Mouse (Mus musculus) left cerebral cortex, adult 2 months (tissue): ENCODE data around the gene Fam208b. TPM values are rescaled to one million over a fixed set of nuclear protein-coding genes. Genes with fewer than 3 reads are reported as not detected.

Experiments used
- DNase-seq, 2 experiments: peaks; one replicate each; pipeline ENCODE4 v3.0.0; 2021 to 2022; ENCODE audit warnings: low spot score in 2 of 2, mixed read lengths in 1 of 2; ENCODE audit errors: extremely low spot score in 1 of 2
- H3K27ac ChIP-seq: fragments of 200-600 bp; 2 replicates; pipeline ENCODE4 v1.8.1; 2022
- H3K4me3 ChIP-seq: fragments of 200-600 bp; 2 replicates; pipeline ENCODE4 v1.8.1; 2022
- CTCF ChIP-seq: fragments of 200-600 bp; IDR thresholded peaks from 2 replicates; pipeline ENCODE4 v1.8.1; 2022; ENCODE audit warnings: antibody characterized with exemption, mild to moderate bottlenecking, moderate library complexity
- intact Hi-C: fragments of 180-260 bp; cut with DNase I; formaldehyde crosslinking; loops from one replicate; pipeline ENCODE4 v1.15.1; 2025
- total RNA-seq, 2 experiments: library from RNA; stranded (reverse); gene quantifications; 2 replicates each; pipeline ENCODE4 v1.2.3; 2021

Fam208b gene
- total RNA-seq, 2 experiments from 2014 or later = 28.5 to 28.7 TPM

- intact Hi-C loops = no loop called here
- no peak overlapping the region for H3K27ac ChIP-seq
- H3K4me3 ChIP-seq = no peak overlapping the region
- TF ChIP-seq CTCF = no peak
- DNase-seq = no peak
Measured at GRCm38 (mm10) chr13:3547856-3548255, 63.1 kb downstream of the Fam208b start.

DNA sequence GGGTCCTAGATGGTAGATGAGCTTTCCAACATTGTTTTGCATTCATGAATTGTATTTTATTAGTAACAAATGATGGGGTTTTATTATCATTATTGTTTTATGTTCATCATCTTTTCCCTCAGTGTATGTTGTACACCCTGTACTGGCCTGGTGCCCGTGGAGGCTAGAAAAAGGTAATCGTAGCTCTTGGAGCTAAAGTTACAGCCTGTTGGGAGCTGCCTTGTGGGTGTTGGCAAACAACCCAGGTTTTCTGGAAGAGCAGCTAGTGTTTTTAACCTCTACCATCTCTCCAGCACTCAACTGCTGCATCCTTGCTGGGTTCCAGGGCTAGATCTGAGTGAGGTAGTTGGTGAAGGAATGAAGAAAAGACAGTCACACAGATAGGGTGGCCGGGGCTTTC is 63.5 kb downstream of the Fam208b start:
- no peak overlapping the region for H3K4me3 ChIP-seq
- no peak overlapping the region for H3K27ac ChIP-seq
- no peak for DNase-seq
- TF ChIP-seq CTCF = no peak
- intact Hi-C loops = no loop called here

DNA sequence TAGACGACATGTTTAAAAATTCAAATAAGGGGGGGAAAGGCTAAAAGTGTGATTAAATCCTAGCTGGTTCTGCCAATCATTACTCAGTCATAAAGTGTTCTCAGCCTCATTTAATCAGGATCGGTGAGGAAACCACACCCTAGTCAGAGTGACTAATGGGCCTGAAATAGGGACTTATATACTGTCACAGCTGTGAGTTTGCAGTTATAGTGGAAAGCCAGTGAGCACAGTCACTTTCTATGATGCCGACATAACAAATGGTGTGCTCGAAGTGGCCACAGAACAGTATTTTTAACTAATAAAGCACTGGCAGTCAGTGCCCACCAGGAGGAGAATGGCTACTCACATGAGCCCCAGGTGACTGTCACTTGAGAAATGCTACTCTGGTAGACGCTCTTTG is 66.0 kb downstream of the Fam208b start:
- intact Hi-C loops = no loop called here
- no peak overlapping the region for H3K27ac ChIP-seq
- peak; percentile 1; the same call in 1 of the 2 replicates for TF ChIP-seq CTCF
- no peak overlapping the region for H3K4me3 ChIP-seq
- no peak for DNase-seq

- Histone ChIP-seq H3K4me3 (no peak overlapping the region), H3K27ac (no peak overlapping the region)
- intact Hi-C loops = no loop called here
- no peak; the same call in 1 of the 2 replicates for TF ChIP-seq CTCF
- no peak for DNase-seq
Measured at GRCm38 (mm10) chr13:3544077-3544874, 66.6 kb downstream of the Fam208b start.

GRCm38 (mm10) chr13:3541159-3541782 is 69.6 kb downstream of the Fam208b start:
- no peak for DNase-seq
- Histone ChIP-seq H3K27ac (no peak overlapping the region), H3K4me3 (no peak overlapping the region)
- intact Hi-C loops = no loop called here
- TF ChIP-seq CTCF = no peak

DNA sequence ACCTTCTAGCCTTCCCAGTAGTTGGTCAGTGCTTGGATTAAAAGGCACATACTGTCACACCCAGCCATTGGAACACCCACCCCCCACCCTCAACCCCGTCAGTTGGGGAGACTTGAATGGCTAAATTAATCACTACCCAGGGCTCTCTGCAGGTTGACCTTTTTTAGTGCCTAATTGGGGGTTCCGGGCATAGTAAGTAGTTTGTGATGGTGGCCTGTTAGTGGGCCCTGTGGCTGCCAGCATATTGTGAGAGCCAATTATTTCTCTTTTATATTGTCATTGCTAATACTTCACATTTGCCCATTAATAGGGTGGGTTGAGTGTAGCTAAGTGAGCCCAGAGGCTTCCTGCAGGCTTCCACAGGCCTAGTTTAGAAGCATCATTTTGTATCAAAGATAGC is 70.7 kb downstream of the Fam208b start:
- Histone ChIP-seq H3K4me3 (peak overlapping the region; percentile 3; the same call in 1 of the 2 replicates), H3K27ac (no peak overlapping the region)
- no peak for TF ChIP-seq CTCF
- intact Hi-C loops = no loop called here
- DNase-seq = no peak

- intact Hi-C loops = loop anchor here (2.0 to 5.0 kb wide), 3 partner anchors 62 to 132 kb away; partner anchors contain the start of gene Fam208b
- TF ChIP-seq CTCF = no peak
- H3K27ac ChIP-seq = peak overlapping the region; percentile 95
- H3K4me3 ChIP-seq = peak overlapping the region; percentile 92
- DNase-seq = no peak
Measured at GRCm38 (mm10) chr13:3538969-3539562, 71.8 kb downstream of the Fam208b start.

DNA sequence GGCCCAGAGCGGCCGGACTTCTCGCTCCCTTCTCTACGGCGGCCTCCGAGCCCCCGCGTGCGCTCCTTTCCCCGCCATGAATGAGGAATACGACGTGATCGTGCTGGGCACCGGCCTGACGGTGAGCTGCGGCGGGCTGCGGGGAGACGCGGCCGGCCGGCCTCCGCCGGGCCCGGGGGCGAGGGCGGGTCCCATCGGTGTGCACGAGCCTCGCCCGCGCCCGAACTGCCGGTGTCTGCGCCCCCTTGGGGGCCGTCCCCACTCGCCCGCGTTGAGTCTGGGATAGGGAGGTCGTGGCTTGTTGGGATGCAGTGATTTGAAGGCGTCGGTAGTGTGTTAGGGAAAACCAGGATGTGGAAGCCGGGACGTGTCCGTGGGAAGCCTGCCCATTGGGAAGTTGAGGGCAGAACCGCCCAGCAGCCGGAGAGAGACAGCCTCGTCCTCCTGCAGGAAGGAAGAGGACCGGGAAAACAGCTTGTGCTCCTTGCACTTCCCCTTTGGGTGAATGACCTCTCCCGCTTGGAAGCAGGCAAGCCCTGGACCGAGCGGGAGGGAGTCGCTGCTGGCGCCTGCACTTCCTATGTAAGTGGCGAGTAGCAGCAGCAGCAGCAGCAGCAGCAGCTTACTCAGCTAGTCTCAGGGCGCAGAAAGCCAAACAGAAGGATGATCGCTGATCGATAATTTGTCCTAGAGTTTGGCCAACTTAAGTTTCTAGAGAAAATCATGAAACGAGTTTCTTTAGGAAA is 72.5 kb downstream of the Fam208b start:
- peak; percentile 59 to 64 for DNase-seq
- Histone ChIP-seq H3K4me3 (peak overlapping the region; percentile 92), H3K27ac (peak overlapping the region; percentile 95)
- intact Hi-C loops = loop anchor here (2.0 to 5.0 kb wide), 3 partner anchors 61 to 131 kb away; partner anchors contain the start of gene Fam208b
- no peak for TF ChIP-seq CTCF

GRCm38 (mm10) chr13:3537594-3538222 is 73.2 kb downstream of the Fam208b start, which contains the start of gene Gdi2:
Gdi2 (plus strand) TSS chr13:3538063.
- Histone ChIP-seq H3K4me3 (peak within 1 kb of the TSS; percentile 92), H3K27ac (peak within 1 kb of the TSS; percentile 95)
- intact Hi-C loops = loop anchor here (2.0 to 5.0 kb wide), 3 partner anchors 60 to 130 kb away; partner anchors contain the start of gene Fam208b
- DNase-seq = peak; percentile 93 to 95
- no peak for TF ChIP-seq CTCF

- TF ChIP-seq CTCF = no peak
- Histone ChIP-seq H3K27ac (no peak overlapping the region), H3K4me3 (no peak overlapping the region)
- intact Hi-C loops = no loop called here
- no peak for DNase-seq
Measured at GRCm38 (mm10) chr13:3534146-3534545, 76.8 kb downstream of the Fam208b start.

- TF ChIP-seq CTCF = no peak
- DNase-seq = no peak
- Histone ChIP-seq H3K4me3 (no peak overlapping the region), H3K27ac (no peak overlapping the region)
- intact Hi-C loops = no loop called here
Measured at GRCm38 (mm10) chr13:3532451-3532850, 78.5 kb downstream of the Fam208b start.
